Mouse (Mus musculus) activated CD4-positive, CD25-positive, alpha-beta regulatory T cell (primary cell): ENCODE measurements around the gene Gm36079. TPM values are rescaled to one million over a fixed set of nuclear protein-coding genes. Genes with fewer than 3 reads are reported as not detected.

Experiments
- polyA plus RNA-seq, 2 experiments: library from polyadenylated mRNA; unstranded; fragments of 100-300 nt; shearing (Covaris generic); gene quantifications; one replicate each; pipeline ENCODE4 v1.2.1; 2017

Gm36079 gene
- not detected for polyA plus RNA-seq

GRCm38 (mm10) chr13:120026911-120027310, at the start of gene Gm36079:
Gene Gm36079, minus strand, starts transcription at chr13:120027011.

GRCm38 (mm10) chr13:120052085-120052484, 25.3 kb upstream of the Gm36079 start, which contains the start of gene Gm21188:
Gene Gm21188, minus strand, starts transcription at chr13:120052194.

Other genes starting within 250 kb of the Gm36079 start
- gene Zfp131, start 236.1 kb downstream of the Gm36079 start, polyA plus RNA-seq = 10 to 100 TPM; 30.1 to 33.2 TPM
- gene AF067063, start 196.8 kb downstream of the Gm36079 start, polyA plus RNA-seq = not detected
- not detected for gene D13Ertd608e, start 191.0 kb downstream of the Gm36079 start, polyA plus RNA-seq
- gene Tcstv1, start 132.2 kb downstream of the Gm36079 start, polyA plus RNA-seq = under 1 TPM in 1 of 2 experiments, not detected in 1; 0.29 TPM
- gene Gm21761, start 97.7 kb downstream of the Gm36079 start, polyA plus RNA-seq = not detected
- under 1 TPM in 1 of 2 experiments, not detected in 1; 0.20 TPM for gene B020031M17Rik, start 76.2 kb downstream of the Gm36079 start, polyA plus RNA-seq
- 1 to 10 TPM in 1 of 2 experiments, under 1 TPM in 1; 0.73 to 3.1 TPM for gene Gm21188, start 25.2 kb upstream of the Gm36079 start, polyA plus RNA-seq
- not detected for gene Gm20767, start 113.2 kb upstream of the Gm36079 start, polyA plus RNA-seq
- gene Gm21818, start 145.4 kb upstream of the Gm36079 start, polyA plus RNA-seq = not detected
- not detected for gene Gm21762, start 188.9 kb upstream of the Gm36079 start, polyA plus RNA-seq
- gene Gm21731, start 212.1 kb upstream of the Gm36079 start, polyA plus RNA-seq = not detected
- under 1 TPM in 1 of 2 experiments, not detected in 1; 0.31 TPM for gene AF067061, start 236.1 kb upstream of the Gm36079 start, polyA plus RNA-seq